Mouse (Mus musculus): ENCODE data around the gene Cd34. TPM values are rescaled to one million over a fixed set of nuclear protein-coding genes. Genes with fewer than 3 reads are reported as not detected.
A peak's percentile ranks its signal among the peaks of the same experiment; 100 is the strongest.

The Cd34 gene
- 40.7 and 44.2 TPM in 2 replicates for polyA plus RNA-seq (2016; fragmentation: Nextera tagmentation; extraction: Ambion mirVana)

DNA sequence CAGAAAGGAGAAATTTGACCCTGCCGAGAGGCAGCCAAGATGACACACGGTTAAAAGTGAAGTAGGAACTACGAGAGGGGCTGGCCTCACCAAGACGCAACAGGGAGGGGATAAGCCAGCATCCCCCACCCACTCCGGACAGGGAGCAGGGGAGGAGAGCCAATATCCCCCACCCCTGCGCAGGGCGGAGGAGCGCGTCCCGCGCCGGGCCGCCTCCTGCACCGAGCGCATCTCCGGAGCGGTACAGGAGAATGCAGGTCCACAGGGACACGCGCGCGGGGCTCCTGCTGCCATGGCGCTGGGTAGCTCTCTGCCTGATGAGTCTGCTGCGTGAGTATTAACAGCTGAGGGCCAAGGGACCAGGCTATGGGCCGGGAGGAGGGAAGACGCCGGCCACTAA, at the start of gene Cd34:
Gene Cd34 (plus strand): TSS at position 105 of the 400 bp plus-strand sequence.
- Histone ChIP-seq H3K9me3 (no peaks in the 10 kb centered on the region), H3K9ac (replicated peaks) (peak within 1 kb of the TSS; percentile 45), H3K4me1 (replicated peaks) (0 out of 2 replicates have a peak, but pooled peaks cover 6% of the 10 kb centered on the region), H3K4me2 (peak within 1 kb of the TSS; percentile 75), H3K27me3 (peaks cover 31% of the 10 kb centered on the region), H3K4me3 (replicated peaks) (peak within 1 kb of the TSS; percentile 47), H3K27ac (no peak within 1 kb of the TSS), H3K36me3 (no peaks in the 10 kb centered on the region)
- ATAC-seq (ENCODE audit: insufficient number of reproducible peaks, insufficient read depth, low FRiP score, low TSS enrichment, low read depth): peak; percentile 63; the same call in 1 of the 2 replicates
- WGBS: 1% methylated on average over 26 of the region's 26 CpGs

- no peak overlapping the region for H3K4me2 ChIP-seq
- no peak overlapping the region for H3K27ac ChIP-seq
- no peaks in the 10 kb centered on the region for H3K27me3 ChIP-seq
- H3K9ac ChIP-seq (replicated peaks): no peak overlapping the region
- ATAC-seq (ENCODE audit: insufficient number of reproducible peaks, insufficient read depth, low FRiP score, low TSS enrichment, low read depth): no peak
- WGBS: 73% methylated on average over 1 of the region's 1 CpGs
- no peak overlapping the region for H3K4me3 ChIP-seq (replicated peaks)
- no peaks in the 10 kb centered on the region for H3K4me1 ChIP-seq (replicated peaks)
- H3K9me3 ChIP-seq: no peaks in the 10 kb centered on the region
- H3K36me3 ChIP-seq: no peaks in the 10 kb centered on the region
These were observed 44.1 kb upstream of the Cd34 start for GRCm38 (mm10) chr1:194894513-194894912.

DNA sequence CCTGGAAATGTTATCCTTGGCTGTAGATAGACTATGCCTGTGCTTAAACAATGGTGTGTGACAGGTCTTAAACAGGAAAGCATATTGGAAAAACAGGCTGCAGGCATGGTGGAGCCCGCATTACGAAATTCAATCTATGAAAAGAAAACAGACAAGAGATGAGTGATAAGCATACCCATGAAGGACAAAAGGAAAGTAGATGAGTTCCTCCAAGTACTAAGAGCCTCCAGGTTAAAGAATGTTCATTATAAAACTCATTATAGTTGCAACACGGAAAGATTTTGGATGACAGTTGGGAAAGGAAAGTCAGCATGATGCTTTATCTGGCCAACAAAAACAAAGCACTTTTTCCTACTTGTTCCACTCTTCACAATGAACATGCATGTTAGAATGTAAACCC, 43.3 kb upstream of the Cd34 start:
- WGBS: 86% methylated on average over 3 of the region's 3 CpGs
- no peaks in the 10 kb centered on the region for H3K36me3 ChIP-seq
- no peaks in the 10 kb centered on the region for H3K4me1 ChIP-seq (replicated peaks)
- no peaks in the 10 kb centered on the region for H3K27me3 ChIP-seq
- no peak overlapping the region for H3K9ac ChIP-seq (replicated peaks)
- no peak overlapping the region for H3K4me2 ChIP-seq
- H3K4me3 ChIP-seq (replicated peaks): no peak overlapping the region
- no peak overlapping the region for H3K27ac ChIP-seq
- H3K9me3 ChIP-seq: no peaks in the 10 kb centered on the region
- ATAC-seq (ENCODE audit: insufficient number of reproducible peaks, insufficient read depth, low FRiP score, low TSS enrichment, low read depth): no peak

GRCm38 (mm10) chr1:194901075-194901474, 37.5 kb upstream of the Cd34 start:
- Histone ChIP-seq H3K9me3 (no peaks in the 10 kb centered on the region), H3K4me2 (no peak overlapping the region), H3K4me3 (replicated peaks) (no peak overlapping the region), H3K9ac (replicated peaks) (no peak overlapping the region), H3K4me1 (replicated peaks) (no peaks in the 10 kb centered on the region), H3K36me3 (no peaks in the 10 kb centered on the region), H3K27ac (no peak overlapping the region), H3K27me3 (no peaks in the 10 kb centered on the region)
- no peak for ATAC-seq (ENCODE audit: insufficient number of reproducible peaks, insufficient read depth, low FRiP score, low TSS enrichment, low read depth)

DNA sequence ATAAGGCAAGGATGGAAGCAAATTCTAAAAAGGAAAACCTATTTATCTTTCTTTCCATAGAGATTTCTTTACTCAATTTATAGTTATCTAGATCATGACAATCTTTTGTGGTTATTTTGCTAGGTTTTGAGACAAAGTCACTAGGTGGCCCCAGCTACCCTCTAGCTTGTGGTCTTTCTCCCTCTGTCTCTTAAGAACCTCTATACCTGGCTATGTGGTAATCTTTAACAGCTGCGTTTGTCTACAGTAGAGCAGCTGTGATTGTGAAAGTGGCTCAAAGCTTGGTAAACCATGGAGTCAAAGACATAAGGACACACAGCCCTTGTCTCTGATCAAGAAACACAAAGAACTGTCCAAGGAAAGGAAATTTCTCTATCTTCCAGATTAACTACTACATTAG, 36.8 kb upstream of the Cd34 start:
- WGBS: 89% methylated on average over 1 of the region's 1 CpGs
- H3K9ac ChIP-seq (replicated peaks): no peak overlapping the region
- no peaks in the 10 kb centered on the region for H3K9me3 ChIP-seq
- H3K4me3 ChIP-seq (replicated peaks): no peak overlapping the region
- H3K27me3 ChIP-seq: no peaks in the 10 kb centered on the region
- H3K27ac ChIP-seq: no peak overlapping the region
- H3K36me3 ChIP-seq: no peaks in the 10 kb centered on the region
- H3K4me1 ChIP-seq (replicated peaks): no peaks in the 10 kb centered on the region
- ATAC-seq (ENCODE audit: insufficient number of reproducible peaks, insufficient read depth, low FRiP score, low TSS enrichment, low read depth): no peak
- H3K4me2 ChIP-seq: no peak overlapping the region

DNA sequence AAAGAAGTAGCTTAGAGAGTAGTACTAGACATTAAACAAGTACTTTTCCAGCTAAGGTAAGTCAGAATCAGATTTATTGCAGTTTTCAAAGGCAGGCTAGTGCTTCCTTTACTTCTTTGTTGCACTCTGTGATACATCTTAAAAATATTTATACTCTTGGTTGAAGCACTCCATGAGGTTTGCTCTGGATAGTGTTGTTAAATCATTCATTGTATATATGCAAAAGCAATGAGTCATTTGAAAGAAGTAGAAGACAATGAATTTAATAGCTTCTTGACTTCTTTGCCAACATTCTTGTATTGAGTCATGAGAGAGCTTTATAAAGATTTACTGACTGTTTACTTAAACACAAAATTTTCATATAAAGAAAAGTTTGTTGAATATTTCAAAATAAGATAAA, 29.7 kb upstream of the Cd34 start:
- Histone ChIP-seq H3K4me1 (replicated peaks) (no peaks in the 10 kb centered on the region), H3K9me3 (no peaks in the 10 kb centered on the region), H3K9ac (replicated peaks) (no peak overlapping the region), H3K4me2 (no peak overlapping the region), H3K36me3 (no peaks in the 10 kb centered on the region), H3K27me3 (no peaks in the 10 kb centered on the region), H3K27ac (no peak overlapping the region), H3K4me3 (replicated peaks) (no peak overlapping the region)
- no peak for ATAC-seq (ENCODE audit: insufficient number of reproducible peaks, insufficient read depth, low FRiP score, low TSS enrichment, low read depth)

DNA sequence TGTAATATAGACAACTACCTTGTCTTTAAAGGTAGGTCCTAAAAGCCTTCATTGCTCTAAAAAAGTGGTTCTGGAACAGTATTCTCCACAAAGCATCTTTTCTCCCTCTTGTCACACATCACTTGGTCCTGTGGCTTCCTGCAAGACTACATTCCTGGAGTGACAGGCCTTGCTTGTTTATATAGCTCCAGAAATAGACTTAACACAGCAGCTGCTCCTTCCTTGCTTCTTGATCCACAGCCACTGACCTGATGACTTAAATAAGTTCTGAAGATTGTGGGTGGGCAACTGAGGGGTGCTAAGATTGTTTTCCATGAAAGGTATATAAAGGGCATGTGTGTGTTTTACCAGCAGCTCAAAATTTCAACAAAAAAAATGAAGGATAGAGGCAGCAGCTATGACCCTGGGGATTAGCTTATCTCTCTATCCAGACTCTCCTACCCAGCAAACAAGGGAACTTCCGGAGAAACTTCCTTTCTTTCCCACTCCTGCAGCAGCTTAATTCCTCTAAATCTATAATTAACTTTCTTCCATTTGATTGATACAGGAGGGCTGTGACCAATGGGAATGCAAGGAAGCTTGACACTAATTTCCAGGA, 12.8 kb upstream of the Cd34 start:
- Histone ChIP-seq H3K27me3 (no peaks in the 10 kb centered on the region), H3K27ac (no peak overlapping the region), H3K9me3 (no peaks in the 10 kb centered on the region), H3K9ac (replicated peaks) (no peak overlapping the region), H3K4me1 (replicated peaks) (no peaks in the 10 kb centered on the region), H3K36me3 (no peaks in the 10 kb centered on the region), H3K4me3 (replicated peaks) (no peak overlapping the region), H3K4me2 (no peak overlapping the region)
- 72% methylated on average over 1 of the region's 1 CpGs for WGBS
- ATAC-seq (ENCODE audit: insufficient number of reproducible peaks, insufficient read depth, low FRiP score, low TSS enrichment, low read depth): no peak

- no peak for ATAC-seq (ENCODE audit: insufficient number of reproducible peaks, insufficient read depth, low FRiP score, low TSS enrichment, low read depth)
- no peak overlapping the region for H3K4me2 ChIP-seq
- no peak overlapping the region for H3K4me3 ChIP-seq (replicated peaks)
- no peaks in the 10 kb centered on the region for H3K27me3 ChIP-seq
- 56% methylated on average over 3 of the region's 3 CpGs for WGBS
- H3K36me3 ChIP-seq: no peaks in the 10 kb centered on the region
- no peak overlapping the region for H3K9ac ChIP-seq (replicated peaks)
- no peaks in the 10 kb centered on the region for H3K9me3 ChIP-seq
- H3K27ac ChIP-seq: no peak overlapping the region
- no peaks in the 10 kb centered on the region for H3K4me1 ChIP-seq (replicated peaks)
These were observed 10.7 kb upstream of the Cd34 start for GRCm38 (mm10) chr1:194927887-194928286.

DNA sequence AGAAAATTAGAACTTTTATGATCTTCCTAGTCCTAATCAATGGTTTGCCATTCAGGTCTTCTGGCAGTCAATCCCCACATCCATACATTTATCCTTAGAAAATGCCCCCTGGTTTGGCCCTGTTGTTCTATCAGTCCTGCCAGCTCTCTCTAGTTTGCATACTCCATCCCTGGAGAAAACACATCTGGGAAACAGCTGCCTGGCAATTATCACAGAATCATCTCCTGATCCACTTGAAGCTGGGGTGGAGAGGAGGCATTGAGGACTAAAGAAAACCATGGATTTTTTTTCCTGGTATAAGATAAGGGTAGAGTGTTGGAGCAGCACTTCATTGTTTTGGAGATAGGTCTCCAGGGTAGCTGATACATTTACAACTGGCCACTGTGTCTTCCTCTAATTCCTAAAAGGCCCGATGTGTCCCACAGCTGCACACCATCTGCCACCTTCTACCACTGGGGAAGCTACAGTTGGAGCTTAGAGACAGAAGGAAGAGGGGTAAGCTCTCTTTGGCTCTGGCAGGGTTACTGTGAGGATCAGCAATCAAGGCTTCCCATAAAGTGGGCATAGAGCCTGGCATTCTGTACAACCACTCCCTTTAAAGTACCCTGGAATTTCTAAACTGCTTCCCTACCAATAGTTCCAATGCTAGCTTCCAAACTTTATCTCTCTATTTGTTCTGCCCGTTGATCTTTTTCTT, 9.2 kb upstream of the Cd34 start:
- H3K36me3 ChIP-seq: no peaks in the 10 kb centered on the region
- no peak overlapping the region for H3K9ac ChIP-seq (replicated peaks)
- 69% methylated on average over 2 of the region's 2 CpGs for WGBS
- no peaks in the 10 kb centered on the region for H3K27me3 ChIP-seq
- no peaks in the 10 kb centered on the region for H3K4me1 ChIP-seq (replicated peaks)
- H3K27ac ChIP-seq: no peak overlapping the region
- H3K4me2 ChIP-seq: no peak overlapping the region
- no peak for ATAC-seq (ENCODE audit: insufficient number of reproducible peaks, insufficient read depth, low FRiP score, low TSS enrichment, low read depth)
- H3K9me3 ChIP-seq: no peaks in the 10 kb centered on the region
- H3K4me3 ChIP-seq (replicated peaks): no peak overlapping the region

DNA sequence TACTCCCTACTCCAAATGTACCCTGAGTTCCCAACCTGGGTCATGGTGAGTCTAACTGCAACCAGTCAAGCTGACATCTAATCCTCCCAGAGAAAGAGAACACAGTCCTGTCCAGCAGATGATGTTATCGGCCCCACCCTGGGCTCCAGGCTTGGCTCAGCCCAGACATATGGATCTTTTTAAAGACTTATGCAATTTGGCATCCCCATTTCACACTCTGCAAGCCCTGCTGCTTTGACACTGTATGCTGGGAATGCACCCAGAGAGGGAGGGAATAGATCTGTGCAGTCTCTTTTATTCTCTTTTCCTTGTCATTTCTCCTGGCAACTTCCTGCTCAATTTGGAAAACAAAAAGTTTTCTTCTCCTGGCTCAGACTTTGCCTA, 8.7 kb upstream of the Cd34 start:
- Histone ChIP-seq H3K9ac (replicated peaks) (no peak overlapping the region), H3K27me3 (no peaks in the 10 kb centered on the region), H3K36me3 (no peaks in the 10 kb centered on the region), H3K4me3 (replicated peaks) (no peak overlapping the region), H3K27ac (no peak overlapping the region), H3K9me3 (no peaks in the 10 kb centered on the region), H3K4me1 (replicated peaks) (no peaks in the 10 kb centered on the region), H3K4me2 (no peak overlapping the region)
- WGBS: 27% methylated on average over 1 of the region's 1 CpGs
- ATAC-seq (ENCODE audit: insufficient number of reproducible peaks, insufficient read depth, low FRiP score, low TSS enrichment, low read depth): no peak

DNA sequence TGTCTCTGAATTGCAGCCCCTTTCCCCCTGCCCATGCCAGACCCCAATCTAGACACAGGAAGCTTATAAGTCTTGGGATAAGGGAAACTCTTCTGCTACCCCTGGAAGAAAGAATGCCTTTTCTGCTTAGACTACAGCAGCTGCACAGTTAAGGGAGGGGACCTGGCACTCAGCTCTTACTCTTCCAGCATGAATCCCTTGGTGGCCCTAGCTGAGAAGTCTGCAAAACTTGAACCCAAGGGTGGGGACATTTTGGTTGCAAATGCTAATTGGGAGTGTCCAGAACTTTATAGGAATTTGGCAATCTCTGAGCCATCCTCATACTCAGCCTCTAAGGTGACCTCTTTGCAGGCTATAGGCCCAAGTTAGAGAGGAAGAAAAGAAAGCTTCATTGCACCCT, 7.9 kb upstream of the Cd34 start:
- no peaks in the 10 kb centered on the region for H3K4me1 ChIP-seq (replicated peaks)
- H3K27ac ChIP-seq: no peak overlapping the region
- H3K36me3 ChIP-seq: no peaks in the 10 kb centered on the region
- no peak overlapping the region for H3K4me3 ChIP-seq (replicated peaks)
- H3K4me2 ChIP-seq: no peak overlapping the region
- H3K9me3 ChIP-seq: no peaks in the 10 kb centered on the region
- H3K27me3 ChIP-seq: no peaks in the 10 kb centered on the region
- H3K9ac ChIP-seq (replicated peaks): no peak overlapping the region
- no peak for ATAC-seq (ENCODE audit: insufficient number of reproducible peaks, insufficient read depth, low FRiP score, low TSS enrichment, low read depth)

- Histone ChIP-seq H3K27ac (no peak overlapping the region), H3K4me2 (no peak overlapping the region), H3K4me3 (replicated peaks) (no peak overlapping the region), H3K27me3 (peaks cover 25% of the 10 kb centered on the region), H3K4me1 (replicated peaks) (0 out of 2 replicates have a peak, but pooled peaks cover 6% of the 10 kb centered on the region), H3K9me3 (no peaks in the 10 kb centered on the region), H3K9ac (replicated peaks) (no peak overlapping the region), H3K36me3 (no peaks in the 10 kb centered on the region)
- WGBS: 26% methylated on average over 1 of the region's 1 CpGs
- ATAC-seq (ENCODE audit: insufficient number of reproducible peaks, insufficient read depth, low FRiP score, low TSS enrichment, low read depth): no peak
These were observed 3.3 kb upstream of the Cd34 start for GRCm38 (mm10) chr1:194935351-194935750.
